Mouse (Mus musculus) olfactory bulb, adult 2 months (tissue): Measurements from ENCODE around the gene Ldlrad3.

Experiments used
- CTCF ChIP-seq: fragments of 200-500 bp; IDR thresholded peaks from 2 replicates; pipeline ENCODE4 v1.5.1; 2012; ENCODE audit warnings: low read depth, mild to moderate bottlenecking, low read length, moderate library complexity; ENCODE audit not compliant: insufficient read depth
- POLR2A ChIP-seq: fragments of 200-500 bp; IDR thresholded peaks from 2 replicates; pipeline ENCODE4 v1.6.1; 2012; ENCODE audit warnings: mild to moderate bottlenecking, low read depth, low read length, moderate library complexity; ENCODE audit not compliant: insufficient read depth

DNA sequence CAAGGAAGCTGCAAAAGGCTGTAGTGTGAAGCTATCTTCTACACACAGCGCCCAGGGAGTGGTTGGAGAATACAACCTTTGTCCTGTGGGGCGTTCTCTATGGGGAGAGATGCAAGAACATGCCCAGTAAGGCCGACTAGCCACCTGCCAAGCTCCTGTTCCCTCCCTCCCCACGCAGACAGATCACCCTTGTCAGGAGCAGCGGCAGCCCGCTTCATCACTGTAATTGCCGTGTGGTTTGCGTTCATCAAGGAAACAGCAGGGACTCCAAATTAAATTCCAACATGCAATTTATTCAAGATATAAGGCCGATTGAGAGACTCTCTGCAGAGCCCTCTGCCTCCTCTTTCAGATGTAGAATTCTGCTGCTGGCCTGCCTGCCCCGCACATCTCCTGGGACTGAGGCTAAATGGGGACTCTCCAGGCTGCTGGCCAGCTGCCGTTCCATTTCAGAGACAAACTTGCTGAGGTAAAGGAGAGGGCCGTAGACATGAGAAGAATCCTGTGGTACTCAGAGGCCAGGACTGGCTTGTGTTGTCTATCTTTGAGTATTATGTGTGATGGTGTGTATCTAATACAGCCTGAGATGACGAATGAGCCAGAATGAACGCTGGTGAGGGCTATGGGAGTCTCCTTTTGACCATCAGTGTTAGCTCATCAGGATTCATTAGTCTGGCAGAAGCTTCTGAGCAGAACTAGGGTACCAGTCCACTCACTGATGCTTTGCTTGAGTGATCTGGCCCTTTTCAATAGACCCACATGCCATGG lies 253.8 kb downstream of the Ldlrad3 start:
- no peak for TF ChIP-seq POLR2A
- no peak for TF ChIP-seq CTCF
